Mouse (Mus musculus) C2C12 (cell line): ENCODE results near the gene Atf5.
A peak's percentile ranks its signal among the peaks of the same experiment; 100 is the strongest.

ENCODE experiments used
- CTCF ChIP-seq: IDR thresholded peaks from one replicate; pipeline ENCODE4 v1.5.1; 2011; ENCODE audit not compliant: control insufficient read depth, insufficient read depth, insufficient read length
- MAX ChIP-seq: IDR thresholded peaks from one replicate; pipeline ENCODE4 v1.6.1; 2011; ENCODE audit warnings: mild to moderate bottlenecking, control low read depth
- MYOG ChIP-seq: IDR thresholded peaks from one replicate; pipeline ENCODE4 v1.6.1; 2011; ENCODE audit not compliant: control insufficient read depth, insufficient read length; ENCODE audit errors: extremely low read depth
- USF1 ChIP-seq: IDR thresholded peaks from one replicate; pipeline ENCODE4 v1.6.1; 2011; ENCODE audit warnings: low read depth, mild to moderate bottlenecking, control low read depth, moderate library complexity

DNA sequence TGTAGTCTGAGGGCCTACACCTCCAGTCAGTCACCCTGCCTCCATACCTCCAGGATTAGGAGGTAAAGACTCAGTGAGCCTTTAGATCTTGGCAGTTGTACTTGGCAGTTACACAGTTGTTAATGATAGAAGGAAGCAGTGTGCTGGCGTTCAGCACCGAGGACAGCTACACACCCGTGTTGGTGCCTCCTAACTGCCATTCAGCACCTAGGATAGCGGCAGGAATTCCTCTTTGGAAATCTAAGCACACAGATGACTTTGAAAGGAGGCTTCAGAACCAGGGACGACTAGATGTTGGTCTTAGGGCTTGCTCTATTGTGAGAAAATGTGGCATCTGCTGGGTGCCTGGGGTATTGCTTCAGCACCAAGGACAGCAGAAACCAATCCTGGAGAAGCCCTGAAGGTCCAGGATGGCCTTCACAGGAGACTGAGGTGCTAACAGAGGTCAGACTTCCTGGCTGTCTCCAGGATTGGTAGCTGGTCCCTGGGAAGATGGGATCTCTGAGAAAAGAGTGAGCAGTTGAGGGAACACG lies 46.3 kb downstream of the Atf5 start:
- TF ChIP-seq CTCF (no peak), MAX (peak; percentile 95), MYOG (no peak), USF1 (no peak)
